Mouse (Mus musculus) CH12.LX (cell line): ENCODE data around the gene Mpv17. TPM values are rescaled to one million over a fixed set of nuclear protein-coding genes. Genes with fewer than 3 reads are reported as not detected.
A peak's percentile ranks its signal among the peaks of the same experiment; 100 is the strongest.

Experiments used
- DNase-seq: peaks from one replicate; pipeline ENCODE4 v3.0.0-alpha.2; 2013; ENCODE audit errors: extremely low read depth
- H3K27ac ChIP-seq: 2 replicates; pipeline ENCODE4 v1.5.1; 2012; ENCODE audit warnings: low read depth, mild to moderate bottlenecking, control low read depth, moderate library complexity; ENCODE audit not compliant: insufficient read depth
- H3K27me3 ChIP-seq: replicated peaks from 2 replicates; pipeline ENCODE3; 2012; ENCODE audit warnings: inconsistent platforms
- H3K36me3 ChIP-seq, 2 experiments: replicated peaks in 1 of 2; 2 replicates each; pipeline versions ENCODE3 to v1.6.1; 2012; ENCODE audit warnings: inconsistent platforms in 1 of 2, low read length in 1 of 2, mild to moderate bottlenecking in 1 of 2, mixed read lengths in 1 of 2, moderate library complexity in 1 of 2; ENCODE audit not compliant: control insufficient read depth in 1 of 2, insufficient read depth in 1 of 2
- H3K4me1 ChIP-seq, 2 experiments: 2 replicates each; pipeline ENCODE4 v1.6.1; 2012; ENCODE audit warnings: inconsistent platforms in 1 of 2, moderate library complexity in 1 of 2; ENCODE audit not compliant: insufficient read depth in 2 of 2, control insufficient read depth in 1 of 2
- H3K4me2 ChIP-seq: 2 replicates; pipeline ENCODE4 v1.6.1; 2012; ENCODE audit warnings: low read depth, mild to moderate bottlenecking, control low read depth; ENCODE audit not compliant: poor library complexity, insufficient read depth, severe bottlenecking
- H3K4me3 ChIP-seq, 3 experiments: fragments of 150-350 bp in 1 of 3; sonication (generic) in 1 of 3; replicated peaks in 1 of 3; 2 replicates each; pipeline versions ENCODE3 to v1.5.1; 2011 to 2012; ENCODE audit warnings: low read depth in 2 of 3, low read length in 2 of 3, mild to moderate bottlenecking in 2 of 3, moderate library complexity in 2 of 3, control low read depth in 1 of 3, improper control_type of control experiment in 1 of 3, inconsistent platforms in 1 of 3, mixed read lengths in 1 of 3; ENCODE audit not compliant: poor library complexity in 1 of 3
- H3K79me2 ChIP-seq: replicated peaks from 2 replicates; pipeline ENCODE4 v1.6.1; 2012; ENCODE audit warnings: mild to moderate bottlenecking, moderate library complexity; ENCODE audit not compliant: control insufficient read depth, poor library complexity, insufficient read depth, severe bottlenecking; ENCODE audit errors: extremely low read depth
- H3K9ac ChIP-seq: 2 replicates; pipeline ENCODE4 v1.6.1; 2012; ENCODE audit warnings: low read depth, mild to moderate bottlenecking, control low read depth, moderate library complexity; ENCODE audit not compliant: insufficient read depth
- H3K9me3 ChIP-seq: replicated peaks from 2 replicates; pipeline ENCODE3; 2012; ENCODE audit warnings: low read length, inconsistent platforms, mixed read lengths
- CHD1 ChIP-seq: IDR thresholded peaks from 2 replicates; pipeline ENCODE4 v1.6.1; 2012; ENCODE audit warnings: low read depth, low read length, improper control_type of control experiment, inconsistent platforms
- CHD2 ChIP-seq: IDR thresholded peaks from 2 replicates; pipeline ENCODE4 v1.6.1; 2011; ENCODE audit warnings: low read length, improper control_type of control experiment
- CTCF ChIP-seq, 2 experiments: IDR thresholded peaks in 1 of 2; conservative IDR thresholded peaks in 1 of 2; 2 replicates each; pipeline ENCODE4 v1.5.1; 2011 to 2012; ENCODE audit warnings: low read depth in 2 of 2, low read length in 2 of 2, improper control_type of control experiment in 1 of 2, inconsistent platforms in 1 of 2, mild to moderate bottlenecking in 1 of 2, moderate library complexity in 1 of 2
- E2F4 ChIP-seq: IDR thresholded peaks from 2 replicates; pipeline ENCODE4 v1.6.1; 2011; ENCODE audit warnings: low read depth, low read length, improper control_type of control experiment; ENCODE audit not compliant: insufficient replicate concordance
- EP300 ChIP-seq: IDR thresholded peaks from 2 replicates; pipeline ENCODE4 v1.6.1; 2011; ENCODE audit warnings: low read length, improper control_type of control experiment
- ETS1 ChIP-seq: conservative IDR thresholded peaks from 2 replicates; pipeline ENCODE4 v1.6.1; 2012; ENCODE audit warnings: low read depth, mild to moderate bottlenecking, inconsistent platforms, low read length, improper control_type of control experiment, moderate library complexity
- HCFC1 ChIP-seq: IDR thresholded peaks from 2 replicates; pipeline ENCODE4 v1.6.1; 2012; ENCODE audit warnings: low read depth, mild to moderate bottlenecking, inconsistent platforms, low read length, improper control_type of control experiment
- IRF4 ChIP-seq: IDR thresholded peaks from 2 replicates; pipeline ENCODE4 v1.6.1; 2014; ENCODE audit warnings: low read depth, mild to moderate bottlenecking, inconsistent platforms, low read length, improper control_type of control experiment
- KAT2A ChIP-seq: IDR thresholded peaks from 2 replicates; pipeline ENCODE4 v1.6.1; 2012; ENCODE audit warnings: low read length, improper control_type of control experiment, inconsistent platforms; ENCODE audit not compliant: insufficient replicate concordance
- MAFK ChIP-seq: IDR thresholded peaks from 2 replicates; pipeline ENCODE4 v1.6.1; 2011; ENCODE audit warnings: low read length, improper control_type of control experiment; ENCODE audit not compliant: insufficient replicate concordance
- MAX ChIP-seq: IDR thresholded peaks from 2 replicates; pipeline ENCODE4 v1.6.1; 2011; ENCODE audit warnings: low read length, improper control_type of control experiment
- MAZ ChIP-seq: IDR thresholded peaks from 2 replicates; pipeline ENCODE4 v1.6.1; 2012; ENCODE audit warnings: low read depth, mild to moderate bottlenecking, inconsistent platforms, low read length, improper control_type of control experiment, moderate library complexity
- MXI1 ChIP-seq: IDR thresholded peaks from 2 replicates; pipeline ENCODE4 v1.6.1; 2011; ENCODE audit warnings: mild to moderate bottlenecking, low read depth, low read length, improper control_type of control experiment
- MYC ChIP-seq: IDR thresholded peaks from 2 replicates; pipeline ENCODE4 v1.6.1; 2011; ENCODE audit warnings: low read depth, mild to moderate bottlenecking, improper control_type of control experiment, low read length
- NELFE ChIP-seq: IDR thresholded peaks from 2 replicates; pipeline ENCODE4 v1.6.1; 2011; ENCODE audit warnings: low read depth, low read length, improper control_type of control experiment
- PAX5 ChIP-seq: IDR thresholded peaks from 2 replicates; pipeline ENCODE4 v1.6.1; 2012; ENCODE audit warnings: low read length, inconsistent platforms, mixed read lengths
- POLR2A ChIP-seq: IDR thresholded peaks from 2 replicates; pipeline ENCODE4 v1.6.1; 2011; ENCODE audit warnings: low read depth, mild to moderate bottlenecking, improper control_type of control experiment, low read length
- POLR2AphosphoS2 ChIP-seq: IDR thresholded peaks from 2 replicates; pipeline ENCODE4 v1.6.1; 2011; ENCODE audit warnings: low read depth, low read length, improper control_type of control experiment
- RAD21 ChIP-seq: IDR thresholded peaks from 2 replicates; pipeline ENCODE4 v1.6.1; 2011; ENCODE audit warnings: low read depth, mild to moderate bottlenecking, low read length, improper control_type of control experiment, moderate library complexity
- RCOR1 ChIP-seq: conservative IDR thresholded peaks from 2 replicates; pipeline ENCODE4 v1.6.1; 2012; ENCODE audit warnings: low read depth, mild to moderate bottlenecking, inconsistent platforms, low read length, improper control_type of control experiment
- SIN3A ChIP-seq: IDR thresholded peaks from 2 replicates; pipeline ENCODE4 v1.6.1; 2012; ENCODE audit warnings: low read length, improper control_type of control experiment, inconsistent platforms
- SMC3 ChIP-seq: IDR thresholded peaks from 2 replicates; pipeline ENCODE4 v1.6.1; 2011; ENCODE audit warnings: low read depth, low read length, improper control_type of control experiment
- TBP ChIP-seq: conservative IDR thresholded peaks from 2 replicates; pipeline ENCODE4 v1.6.1; 2011; ENCODE audit warnings: low read depth, low read length, improper control_type of control experiment
- TCF12 ChIP-seq: IDR thresholded peaks from 2 replicates; pipeline ENCODE4 v1.6.1; 2014; ENCODE audit warnings: low read depth, mild to moderate bottlenecking, inconsistent platforms, low read length, improper control_type of control experiment
- USF1 ChIP-seq: IDR thresholded peaks from 2 replicates; pipeline ENCODE4 v1.6.1; 2014; ENCODE audit warnings: low read depth, mild to moderate bottlenecking, inconsistent platforms, low read length, improper control_type of control experiment
- ZC3H11A ChIP-seq: IDR thresholded peaks from 2 replicates; pipeline ENCODE4 v1.6.1; 2012; ENCODE audit warnings: low read depth, mild to moderate bottlenecking, inconsistent platforms, low read length, improper control_type of control experiment
- ZKSCAN1 ChIP-seq: IDR thresholded peaks from 2 replicates; pipeline ENCODE4 v1.6.1; 2012; ENCODE audit warnings: low read depth, inconsistent platforms, low read length, improper control_type of control experiment, borderline replicate concordance
- ZMIZ1 ChIP-seq: IDR thresholded peaks from 2 replicates; pipeline ENCODE4 v1.6.1; 2012; ENCODE audit warnings: low read depth, mild to moderate bottlenecking, inconsistent platforms, low read length, improper control_type of control experiment
- dilution Hi-C: fragments of 300-500 bp; cut with MboI; formaldehyde crosslinking; loops from 2 replicates; pipeline ENCODE4 v1.14.3; 2020; ENCODE audit warnings: low sequenced_read_pairs; ENCODE audit not compliant: extremely low pct_unique_long_range_greater_than_20kb, extremely low pct_ligation_motif_present
- in situ Hi-C: fragments of 300-500 bp; cut with MboI; formaldehyde crosslinking; loops from 3 replicates; pipeline ENCODE4 v1.14.3; 2019; ENCODE audit warnings: low sequenced_read_pairs, low pct_ligation_motif_present, low pct_unique_long_range_greater_than_20kb, mixed read lengths
- polyA plus RNA-seq: library from polyadenylated mRNA; unstranded; fragments of >175 nt; gene quantifications from 2 replicates; pipeline ENCODE4 v1.2.1, GENCODE M21; 2012; ENCODE audit warnings: low read depth; ENCODE audit not compliant: insufficient read length
- total RNA-seq, 2 experiments: library from RNA; depleted of rRNA; stranded (reverse); fragments of 300-350 nt in 1 of 2; fragments of >200 nt in 1 of 2; gene quantifications; 2 replicates each; pipeline ENCODE4 v1.2.3; 2012 to 2014

Mpv17 gene
- total and polyA plus RNA-seq, 3 experiments: 24.0 to 37.6 (median 32.8) TPM

GRCm38 (mm10) chr5:31181183-31181770 lies 27.2 kb upstream of the Mpv17 start:
- TF ChIP-seq MXI1 (peak; percentile 64; the same call in 1 of the 2 replicates), ZKSCAN1 (no peak), NELFE (no peak), MAFK (no peak), SMC3 (no peak), CHD1 (no peak), CTCF (conservative IDR thresholded peaks at IDR 0.05 in 1 of 2, IDR thresholded peaks at IDR 0.05 in 1 of 2; ENCODE audit: low read depth in 2 of 2, low read length in 2 of 2) (no peak), POLR2A (peak; percentile 34; the same call in 1 of the 2 replicates), MYC (peak; percentile 79; the same call in 1 of the 2 replicates), TBP (no peak), MAX (peak; percentile 57; the same call in 1 of the 2 replicates), RCOR1 (no peak), E2F4 (no peak), ETS1 (no peak), PAX5 (no peak), RAD21 (no peak)
- dilution Hi-C loops (no loop called here), in situ Hi-C loops (no loop called here)
- H3K4me3 ChIP-seq: peak overlapping the region in 2 of 3 experiments; percentile 78 to 81
- peak overlapping the region; percentile 24; the same call in 1 of the 2 replicates for H3K4me2 ChIP-seq
- no peak overlapping the region for H3K27ac ChIP-seq
- H3K9me3 ChIP-seq: no peaks in the 10 kb centered on the region
- H3K36me3 ChIP-seq: peaks cover 0 to 20% of the 10 kb centered on the region in 2 experiments
- H3K4me1 ChIP-seq: peaks cover 0 to 32% of the 10 kb centered on the region in 2 experiments; a peak in 2 of 4 replicates
- no peaks in the 10 kb centered on the region for H3K27me3 ChIP-seq
- peak overlapping the region; percentile 93 for H3K9ac ChIP-seq
- no peak for DNase-seq
- H3K79me2 ChIP-seq: peaks cover 31% of the 10 kb centered on the region

- dilution Hi-C loops (no loop called here), in situ Hi-C loops (no loop called here)
- no peaks in the 10 kb centered on the region for H3K27me3 ChIP-seq
- H3K9ac ChIP-seq: peak within 1 kb of the TSS; percentile 93
- H3K4me1 ChIP-seq: peaks cover 0 to 32% of the 10 kb centered on the region in 2 experiments; a peak in 2 of 4 replicates
- peak within 1 kb of the TSS; percentile 78 for H3K4me2 ChIP-seq
- H3K27ac ChIP-seq: peak within 1 kb of the TSS; percentile 95
- H3K4me3 ChIP-seq: peak within 1 kb of the TSS; percentile 78 to 97 (median 81)
- peaks cover 42% of the 10 kb centered on the region for H3K79me2 ChIP-seq
- H3K36me3 ChIP-seq: peaks cover 0 to 28% of the 10 kb centered on the region in 2 experiments
- peak; percentile 96 for DNase-seq
- H3K9me3 ChIP-seq: no peaks in the 10 kb centered on the region
- TF ChIP-seq POLR2AphosphoS2: peak; percentile 87
- peak; percentile 81 for TF ChIP-seq TBP
- no peak for TF ChIP-seq RCOR1
- no peak for TF ChIP-seq CHD2
- TF ChIP-seq TCF12: peak; percentile 71
- peak; percentile 71; the same call in 1 of the 2 replicates for TF ChIP-seq KAT2A
- no peak; the same call in none of the 2 replicates for TF ChIP-seq CHD1
- no peak for TF ChIP-seq MAFK
- TF ChIP-seq SMC3: no peak
- peak; percentile 3; the same call in 1 of the 2 replicates for TF ChIP-seq IRF4
- peak; percentile 88 for TF ChIP-seq ZMIZ1
- TF ChIP-seq USF1: no peak
- TF ChIP-seq HCFC1: peak; percentile 86
- TF ChIP-seq SIN3A: no peak; the same call in none of the 2 replicates
- peak; percentile 96 for TF ChIP-seq POLR2A
- no peak for TF ChIP-seq ZC3H11A
- TF ChIP-seq NELFE: peak; percentile 88
- peak; percentile 12; the same call in 1 of the 2 replicates for TF ChIP-seq MAZ
- peak; percentile 41; the same call in 1 of the 2 replicates for TF ChIP-seq MYC
- TF ChIP-seq E2F4: no peak; the same call in 1 of the 2 replicates
- TF ChIP-seq EP300: no peak; the same call in 1 of the 2 replicates
Measured at GRCm38 (mm10) chr5:31179766-31180630, 25.9 kb upstream of the Mpv17 start, which contains the start of the genes Gm29609 and Gtf3c2. Gene Gm29609, minus strand, starts transcription at chr5:31179911. Gene Gtf3c2, minus strand, starts transcription at chr5:31180144.
